In genomic region chr9:31609731-31610130, GRCm38 (mm10) we compare ENCODE assay signal across 13 mouse cellular contexts.
"Had no signal": no experiment of that assay in that cellular context is flagged by ENCODE, and none has a peak within 500 bp of the region (broad histone marks: within the 10 kb centered on the region; RNA-seq: fewer than 3 reads in every experiment).

No protein-coding gene starts in this region.

- H3K27me3 ChIP-seq: liver, embryonic 15.5 days; lung, embryonic 15.5 days; megakaryocyte, embryonic 14.5 days; midbrain, embryonic 13.5 days; midbrain, embryonic 15.5 days; neural tube, embryonic 12.5 days; stomach, embryonic 15.5 days had no signal

- H3K9ac ChIP-seq: liver, embryonic 15.5 days; liver, postnatal 0 days; lung, embryonic 15.5 days; midbrain, embryonic 13.5 days; midbrain, embryonic 15.5 days; neural tube, embryonic 12.5 days; stomach, embryonic 15.5 days had no signal

- H3K9me3 ChIP-seq: liver, embryonic 15.5 days; lung, embryonic 15.5 days; megakaryocyte, embryonic 14.5 days; midbrain, embryonic 13.5 days; midbrain, embryonic 15.5 days; neural tube, embryonic 12.5 days; stomach, embryonic 15.5 days had no signal

- ATAC-seq: liver, postnatal 0 days; midbrain, embryonic 13.5 days; midbrain, embryonic 15.5 days had no signal

- H3K4me2 ChIP-seq: liver, embryonic 15.5 days; lung, embryonic 15.5 days; midbrain, embryonic 11.5 days; midbrain, embryonic 13.5 days; midbrain, embryonic 15.5 days; neural tube, embryonic 12.5 days; stomach, embryonic 15.5 days had no signal

- H3K4me1 ChIP-seq: liver, embryonic 15.5 days; megakaryocyte, embryonic 14.5 days; midbrain, embryonic 13.5 days; midbrain, embryonic 15.5 days; neural tube, embryonic 12.5 days had no signal

- H3K36me3 ChIP-seq: liver, embryonic 15.5 days; lung, embryonic 15.5 days; midbrain, embryonic 13.5 days; midbrain, embryonic 15.5 days; neural tube, embryonic 12.5 days; stomach, embryonic 15.5 days had no signal

- H3K27ac ChIP-seq: liver, embryonic 15.5 days; lung, embryonic 15.5 days; macrophage; midbrain, embryonic 13.5 days; midbrain, embryonic 15.5 days; neural tube, embryonic 12.5 days; stomach, embryonic 15.5 days had no signal

- DNase-seq: thymus, adult 18-20 months; thymus, postnatal 14 days; thymus, postnatal 36 days had no signal

- H3K4me3 ChIP-seq: liver, embryonic 15.5 days; lung, embryonic 15.5 days; megakaryocyte, embryonic 14.5 days; midbrain, embryonic 13.5 days; midbrain, embryonic 15.5 days; neural tube, embryonic 12.5 days; stomach, embryonic 15.5 days had no signal
